Mouse (Mus musculus): Measurements from ENCODE around the gene Iqcd.
A peak's percentile ranks its signal among the peaks of the same experiment; 100 is the strongest.

The Iqcd gene

GRCm38 (mm10) chr5:120574469-120575063 lies 14.2 kb upstream of the Iqcd start:
- DNase-seq: peak; percentile 4

GRCm38 (mm10) chr5:120576781-120577301 lies 12.0 kb upstream of the Iqcd start:
- DNase-seq: no peak

- DNase-seq: peak; percentile 61
Measured at GRCm38 (mm10) chr5:120577935-120578441, 10.8 kb upstream of the Iqcd start.

- peak; percentile 78 for DNase-seq
Measured at GRCm38 (mm10) chr5:120578504-120579081, 10.2 kb upstream of the Iqcd start.

GRCm38 (mm10) chr5:120579211-120579897 lies 9.5 kb upstream of the Iqcd start:
- DNase-seq: peak; percentile 72

- no peak for DNase-seq
Measured at GRCm38 (mm10) chr5:120579898-120580626, 8.8 kb upstream of the Iqcd start.

- DNase-seq: peak; percentile 56
Measured at GRCm38 (mm10) chr5:120582002-120582401, 6.8 kb upstream of the Iqcd start.

GRCm38 (mm10) chr5:120583511-120583910 lies 5.3 kb upstream of the Iqcd start:
- no peak for DNase-seq

GRCm38 (mm10) chr5:120584968-120585367 lies 3.8 kb upstream of the Iqcd start:
- no peak for DNase-seq

GRCm38 (mm10) chr5:120586741-120587615 lies 1.8 kb upstream of the Iqcd start:
- peak; percentile 74 for DNase-seq

- DNase-seq: peak; percentile 55
Measured at GRCm38 (mm10) chr5:120587616-120587926, 1.2 kb upstream of the Iqcd start.

- peak; percentile 44 for DNase-seq
Measured at GRCm38 (mm10) chr5:120587940-120588568, 762 bp upstream of the Iqcd start.

- no peak for DNase-seq
Measured at GRCm38 (mm10) chr5:120590356-120591010, 1.7 kb downstream of the Iqcd start.

GRCm38 (mm10) chr5:120592141-120592540 lies 3.3 kb downstream of the Iqcd start:
- DNase-seq: peak; percentile 37

- peak; percentile 21 for DNase-seq
Measured at GRCm38 (mm10) chr5:120594485-120594884, 5.7 kb downstream of the Iqcd start.

- DNase-seq: no peak
Measured at GRCm38 (mm10) chr5:120599625-120600024, 10.8 kb downstream of the Iqcd start.

GRCm38 (mm10) chr5:120600946-120601668 lies 12.3 kb downstream of the Iqcd start:
- DNase-seq: no peak

- no peak for DNase-seq
Measured at GRCm38 (mm10) chr5:120602210-120602609, 13.4 kb downstream of the Iqcd start.

- DNase-seq: no peak
Measured at GRCm38 (mm10) chr5:120603515-120603914, 14.7 kb downstream of the Iqcd start.

GRCm38 (mm10) chr5:120604839-120605238 lies 16.0 kb downstream of the Iqcd start:
- peak; percentile 90 for DNase-seq
